Mouse (Mus musculus) midbrain, embryonic 16.5 days (tissue): Measurements from ENCODE around the gene Ift46. TPM values are rescaled to one million over a fixed set of nuclear protein-coding genes. Genes with fewer than 3 reads are reported as not detected.

Experiments
- ATAC-seq: fragments of 200-750 bp; cut with Nextera tagmentation; 2 replicates; pipeline ENCODE4 v1.8.0; 2017; ENCODE audit warnings: moderate TSS enrichment
- H3K27ac ChIP-seq: fragments of 300-500 bp; sonication (generic); 2 replicates; pipeline ENCODE4 v1.5.1; 2014; ENCODE audit warnings: mild to moderate bottlenecking, low read length, mixed read lengths
- H3K27me3 ChIP-seq: fragments of 300-500 bp; sonication (generic); 2 replicates; pipeline ENCODE4 v1.6.1; 2014; ENCODE audit warnings: low read depth, low read length, mixed read lengths; ENCODE audit not compliant: control insufficient read depth, insufficient read depth
- H3K36me3 ChIP-seq: fragments of 300-500 bp; sonication (generic); 2 replicates; pipeline ENCODE4 v1.6.1; 2014; ENCODE audit warnings: mild to moderate bottlenecking, low read length, moderate library complexity, mixed read lengths; ENCODE audit not compliant: control insufficient read depth, insufficient read depth
- H3K4me1 ChIP-seq: fragments of 300-500 bp; sonication (generic); 2 replicates; pipeline ENCODE4 v1.6.1; 2014; ENCODE audit warnings: mild to moderate bottlenecking, low read length, mixed read lengths; ENCODE audit not compliant: control insufficient read depth, insufficient read depth
- H3K4me2 ChIP-seq: fragments of 300-500 bp; sonication (generic); 2 replicates; pipeline ENCODE4 v1.6.1; 2014; ENCODE audit warnings: mild to moderate bottlenecking, low read length, mixed read lengths
- H3K4me3 ChIP-seq: fragments of 300-500 bp; sonication (generic); 2 replicates; pipeline ENCODE4 v1.5.1; 2014; ENCODE audit warnings: low read depth, mild to moderate bottlenecking, low read length, moderate library complexity, mixed read lengths
- H3K9ac ChIP-seq: fragments of 300-500 bp; sonication (generic); 2 replicates; pipeline ENCODE4 v1.6.1; 2014; ENCODE audit warnings: low read depth, low read length, mixed read lengths
- H3K9me3 ChIP-seq: fragments of 300-500 bp; sonication (generic); replicated peaks from 2 replicates; pipeline ENCODE4 v1.6.1; 2014; ENCODE audit warnings: mild to moderate bottlenecking, low read length, mixed read lengths; ENCODE audit not compliant: control insufficient read depth, poor library complexity, severe bottlenecking
- WGBS: fragments of 180-500 bp; shearing (Covaris S2); extraction: QIAGEN DNeasy Blood & Tissue Kit; methylation state at CpG from one replicate; pipeline ENCODE4 v1.1.7; 2014; 5-methylcytosine and 5-hydroxymethylcytosine counted together
- polyA plus RNA-seq: library from polyadenylated mRNA; unstranded; fragments of >200 nt; fragmentation: Nextera tagmentation; extraction: Ambion mirVana; gene quantifications from 2 replicates; pipeline ENCODE4 v1.2.1, GENCODE M21; 2015

Gene Ift46
- polyA plus RNA-seq, 1 experiment from 2014 or later = 193 TPM

DNA sequence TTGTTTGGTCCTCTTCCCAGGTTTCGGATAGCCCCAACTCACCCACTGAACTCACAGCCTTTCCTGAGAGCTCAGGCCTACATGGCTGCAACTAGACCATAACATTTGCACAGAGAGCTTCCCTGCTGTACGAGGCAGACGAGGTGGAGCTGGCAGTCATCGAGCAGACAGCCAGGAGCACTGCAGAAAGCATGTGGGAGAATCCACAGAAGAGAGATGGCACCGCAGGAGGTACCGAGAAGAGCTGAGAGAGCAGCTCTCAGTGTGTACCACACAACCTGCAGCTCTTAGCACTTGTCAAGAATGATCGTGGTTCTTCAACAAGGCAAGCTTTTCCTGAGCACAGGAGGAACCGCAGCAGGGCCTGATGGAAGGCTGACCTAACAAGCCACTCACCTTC lies 46.5 kb downstream of the Ift46 start:
- no peak for ATAC-seq
- H3K27ac ChIP-seq = no peak overlapping the region
- WGBS = 96% methylated on average over 8 of the region's 8 CpGs
- H3K4me3 ChIP-seq = no peak overlapping the region
- no peaks in the 10 kb centered on the region for H3K27me3 ChIP-seq
- H3K36me3 ChIP-seq = peaks cover 58% of the 10 kb centered on the region
- H3K9me3 ChIP-seq = no peaks in the 10 kb centered on the region
- H3K9ac ChIP-seq = no peak overlapping the region
- H3K4me1 ChIP-seq = no peaks in the 10 kb centered on the region
- no peak overlapping the region for H3K4me2 ChIP-seq

GRCm38 (mm10) chr9:44817522-44817921 lies 49.8 kb downstream of the Ift46 start:
- no peaks in the 10 kb centered on the region for H3K27me3 ChIP-seq
- H3K4me1 ChIP-seq = no peaks in the 10 kb centered on the region
- no peak overlapping the region for H3K4me3 ChIP-seq
- 91% methylated on average over 5 of the region's 5 CpGs for WGBS
- peaks cover 72% of the 10 kb centered on the region for H3K36me3 ChIP-seq
- no peak overlapping the region for H3K27ac ChIP-seq
- ATAC-seq = no peak
- no peak overlapping the region for H3K4me2 ChIP-seq
- no peak overlapping the region for H3K9ac ChIP-seq
- no peaks in the 10 kb centered on the region for H3K9me3 ChIP-seq

DNA sequence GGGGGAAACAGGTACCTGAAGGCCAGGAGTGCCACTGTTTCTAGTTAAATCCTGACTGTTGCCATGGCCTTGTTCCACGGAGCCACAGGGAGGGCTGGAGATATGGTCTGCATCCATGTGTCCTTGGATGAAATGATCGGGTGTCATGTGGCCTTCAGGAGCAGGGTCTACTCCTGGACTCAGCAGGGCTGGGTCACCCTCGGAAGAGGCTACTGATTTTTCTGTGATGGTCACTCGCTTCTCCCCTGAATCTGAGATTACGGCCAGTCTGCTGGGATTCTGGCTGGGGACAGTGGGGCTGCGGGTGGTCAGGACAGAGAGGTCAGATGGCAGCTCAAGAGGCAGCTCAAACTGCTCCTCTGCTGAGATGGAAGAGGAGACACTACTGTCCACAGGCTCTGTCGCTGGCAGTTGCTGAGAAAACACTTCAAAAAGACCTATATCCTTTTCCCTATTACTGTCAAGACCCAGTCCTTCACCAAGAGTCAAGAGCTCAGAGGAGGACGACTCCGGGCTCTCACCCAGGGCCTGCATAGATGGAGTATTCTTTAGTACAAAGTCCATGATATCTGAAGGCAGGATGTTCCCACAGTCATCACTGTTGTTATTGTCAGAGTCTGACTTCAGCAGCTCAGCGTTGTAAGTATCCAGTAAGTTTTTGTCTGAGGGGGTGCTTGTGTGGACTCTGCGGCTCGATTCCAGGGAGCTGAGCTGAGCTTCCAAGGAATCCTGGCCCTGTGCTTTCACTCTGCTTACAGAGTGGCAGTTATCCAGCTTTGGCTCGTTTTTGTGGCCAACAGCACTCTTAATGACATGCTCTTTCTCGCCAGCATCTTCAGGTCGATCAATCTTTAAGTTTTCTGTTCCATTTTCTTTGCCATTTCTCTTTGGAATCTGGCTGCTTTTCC lies 52.5 kb downstream of the Ift46 start:
- Histone ChIP-seq H3K4me2 (no peak overlapping the region), H3K4me3 (no peak overlapping the region), H3K27ac (no peak overlapping the region), H3K27me3 (no peaks in the 10 kb centered on the region), H3K4me1 (no peaks in the 10 kb centered on the region), H3K36me3 (peaks cover 72% of the 10 kb centered on the region), H3K9me3 (no peaks in the 10 kb centered on the region), H3K9ac (no peak overlapping the region)
- WGBS = 92% methylated on average over 15 of the region's 15 CpGs
- no peak for ATAC-seq

DNA sequence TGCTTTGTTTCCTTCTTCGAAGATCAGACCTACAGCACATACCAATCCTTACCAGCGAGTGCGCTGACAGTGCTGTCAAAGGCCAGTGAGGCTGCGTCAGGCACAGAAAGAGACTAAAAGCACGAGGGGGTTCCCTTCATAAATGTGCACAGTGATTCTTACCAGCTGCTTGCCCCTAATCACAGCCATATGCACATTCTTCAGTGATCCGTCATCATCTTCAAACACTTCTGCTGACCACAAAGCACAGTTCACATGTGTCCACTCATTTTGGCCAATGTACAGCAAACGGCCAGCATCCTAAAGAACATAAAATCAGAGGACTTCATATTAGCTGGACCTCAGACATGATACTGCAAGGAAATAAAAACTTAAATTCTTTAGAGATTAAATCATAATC lies 59.0 kb downstream of the Ift46 start:
- no peak overlapping the region for H3K4me3 ChIP-seq
- no peaks in the 10 kb centered on the region for H3K27me3 ChIP-seq
- WGBS = 91% methylated on average over 7 of the region's 7 CpGs
- no peak for ATAC-seq
- H3K9me3 ChIP-seq = no peaks in the 10 kb centered on the region
- no peak overlapping the region for H3K4me2 ChIP-seq
- peaks cover 53% of the 10 kb centered on the region for H3K36me3 ChIP-seq
- H3K4me1 ChIP-seq = no peaks in the 10 kb centered on the region
- no peak overlapping the region for H3K9ac ChIP-seq
- no peak overlapping the region for H3K27ac ChIP-seq

DNA sequence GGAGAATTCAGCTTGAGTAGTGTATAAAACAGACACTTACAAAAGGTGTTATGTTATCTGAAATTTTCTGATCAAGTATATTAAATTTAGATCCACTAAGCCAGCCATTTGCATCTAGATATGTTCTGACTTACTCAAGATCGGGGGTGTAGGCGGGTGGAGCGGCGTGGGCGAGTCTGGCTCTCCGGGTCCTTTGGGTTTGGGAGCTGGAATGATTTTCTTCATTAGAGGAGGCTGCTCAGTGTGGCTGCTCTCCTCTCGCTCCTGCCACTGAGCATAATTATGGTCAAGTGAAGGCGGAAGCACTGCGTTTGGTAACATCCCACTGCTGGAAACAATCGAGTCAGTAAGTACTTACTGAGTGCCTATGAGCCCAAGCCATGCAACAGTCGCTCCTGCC lies 61.2 kb downstream of the Ift46 start:
- Histone ChIP-seq H3K4me1 (no peaks in the 10 kb centered on the region), H3K36me3 (peaks cover 53% of the 10 kb centered on the region), H3K27me3 (no peaks in the 10 kb centered on the region), H3K4me2 (no peak overlapping the region), H3K27ac (no peak overlapping the region), H3K4me3 (no peak overlapping the region), H3K9me3 (no peaks in the 10 kb centered on the region), H3K9ac (no peak overlapping the region)
- WGBS = 97% methylated on average over 11 of the region's 11 CpGs
- ATAC-seq = no peak

DNA sequence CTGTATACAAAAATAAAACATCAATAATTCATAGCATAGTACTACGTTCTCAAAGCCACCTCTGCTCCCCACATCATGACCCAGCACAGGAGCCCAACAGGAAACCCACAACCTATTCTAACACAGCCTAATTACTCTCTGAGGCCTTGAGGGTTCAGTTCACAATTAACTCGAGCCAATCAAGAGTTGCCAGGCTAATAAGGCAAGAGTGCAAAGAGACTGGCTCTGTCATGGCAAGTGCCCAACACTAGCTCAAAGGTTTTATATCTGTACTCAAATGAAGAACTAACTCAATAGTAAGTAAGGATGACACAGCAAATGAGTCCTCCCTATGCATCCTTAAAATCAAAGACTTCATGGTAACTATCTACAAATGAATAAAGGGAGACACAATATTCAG lies 62.8 kb downstream of the Ift46 start:
- Histone ChIP-seq H3K4me1 (no peaks in the 10 kb centered on the region), H3K27me3 (no peaks in the 10 kb centered on the region), H3K27ac (no peak overlapping the region), H3K4me2 (no peak overlapping the region), H3K4me3 (no peak overlapping the region), H3K9me3 (no peaks in the 10 kb centered on the region), H3K9ac (no peak overlapping the region), H3K36me3 (peaks cover 50% of the 10 kb centered on the region)
- ATAC-seq = no peak
- 77% methylated on average over 2 of the region's 2 CpGs for WGBS

DNA sequence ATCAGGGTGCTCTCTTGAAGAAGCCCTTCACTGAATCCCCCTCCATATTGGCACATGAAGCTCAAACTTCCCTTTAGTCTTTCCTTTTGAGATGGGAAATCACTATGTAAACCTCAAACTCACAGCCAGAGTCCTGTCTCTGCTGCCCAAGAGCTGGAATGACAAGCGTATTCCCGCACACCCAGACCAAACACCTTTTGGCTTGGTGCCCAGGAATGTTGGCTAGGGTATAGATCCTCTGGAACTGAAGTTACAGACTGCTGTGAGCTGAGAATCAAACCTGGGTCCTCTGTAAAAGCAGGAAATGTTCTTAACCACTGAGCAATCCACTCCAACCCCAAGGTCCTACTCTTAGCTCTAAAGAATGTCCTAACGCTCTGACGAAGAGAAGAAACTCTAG lies 64.6 kb downstream of the Ift46 start:
- no peaks in the 10 kb centered on the region for H3K9me3 ChIP-seq
- no peak overlapping the region for H3K4me3 ChIP-seq
- H3K4me2 ChIP-seq = no peak overlapping the region
- peaks cover 48% of the 10 kb centered on the region for H3K36me3 ChIP-seq
- no peaks in the 10 kb centered on the region for H3K4me1 ChIP-seq
- no peaks in the 10 kb centered on the region for H3K27me3 ChIP-seq
- no peak overlapping the region for H3K9ac ChIP-seq
- no peak for ATAC-seq
- WGBS = 84% methylated on average over 4 of the region's 4 CpGs
- no peak overlapping the region for H3K27ac ChIP-seq

DNA sequence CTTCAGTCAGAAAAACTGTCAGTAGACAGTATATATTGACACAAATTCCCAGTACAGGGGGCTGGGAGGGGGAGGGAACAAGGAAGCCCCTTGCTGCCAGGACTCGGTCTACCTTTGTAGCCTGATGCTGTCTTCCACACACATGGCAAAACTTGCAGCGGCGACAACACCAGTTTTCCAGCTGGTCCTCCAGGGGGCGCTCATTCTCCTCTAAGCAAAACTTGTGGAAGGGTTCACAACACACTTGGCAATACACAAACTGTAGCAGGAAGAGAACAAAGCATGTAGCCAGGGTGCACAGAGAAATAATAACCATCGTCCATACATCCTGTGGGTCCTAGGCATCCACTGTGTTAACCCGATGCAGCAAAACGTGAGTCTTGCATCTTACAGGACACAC lies 68.7 kb downstream of the Ift46 start:
- Histone ChIP-seq H3K4me1 (no peaks in the 10 kb centered on the region), H3K27me3 (no peaks in the 10 kb centered on the region), H3K4me3 (no peak overlapping the region), H3K4me2 (no peak overlapping the region), H3K36me3 (peaks cover 50% of the 10 kb centered on the region), H3K27ac (no peak overlapping the region), H3K9me3 (no peaks in the 10 kb centered on the region), H3K9ac (no peak overlapping the region)
- WGBS = 50% methylated on average over 7 of the region's 7 CpGs
- no peak for ATAC-seq

- ATAC-seq = no peak
- H3K4me3 ChIP-seq = no peak overlapping the region
- H3K36me3 ChIP-seq = peaks cover 44% of the 10 kb centered on the region
- WGBS = 90% methylated on average over 10 of the region's 10 CpGs
- H3K27me3 ChIP-seq = no peaks in the 10 kb centered on the region
- H3K9ac ChIP-seq = no peak overlapping the region
- H3K9me3 ChIP-seq = no peaks in the 10 kb centered on the region
- no peaks in the 10 kb centered on the region for H3K4me1 ChIP-seq
- H3K4me2 ChIP-seq = no peak overlapping the region
- no peak overlapping the region for H3K27ac ChIP-seq
Observed at GRCm38 (mm10) chr9:44841241-44841640, 73.5 kb downstream of the Ift46 start.
